Mouse (Mus musculus) kidney, embryonic 14.5 days (tissue): ENCODE measurements around the gene Efcab3. TPM values are rescaled to one million over a fixed set of nuclear protein-coding genes. Genes with fewer than 3 reads are reported as not detected.
"Not testable (repeated sequence)": the region's sequence is repeated elsewhere in the genome, so short reads cannot be mapped to it uniquely, and the experiment has no call there.

Experiments used
- ATAC-seq: fragments of 200-750 bp; cut with Nextera tagmentation; 2 replicates; pipeline ENCODE4 v1.8.0; 2017; ENCODE audit warnings: moderate number of reproducible peaks, mild to moderate bottlenecking, moderate TSS enrichment, moderate library complexity; ENCODE audit not compliant: low FRiP score, low TSS enrichment
- H3K27ac ChIP-seq: fragments of 300-500 bp; sonication (generic); 2 replicates; pipeline ENCODE4 v1.5.1; 2014; ENCODE audit warnings: low read depth, mild to moderate bottlenecking, low read length, moderate library complexity, mixed read lengths
- H3K27me3 ChIP-seq: fragments of 300-500 bp; sonication (generic); 2 replicates; pipeline ENCODE4 v1.6.1; 2014; ENCODE audit warnings: mild to moderate bottlenecking, low read length; ENCODE audit not compliant: control insufficient read depth, insufficient read depth
- H3K36me3 ChIP-seq: fragments of 300-500 bp; sonication (generic); 2 replicates; pipeline ENCODE4 v1.6.1; 2014; ENCODE audit warnings: low read length, mixed read lengths; ENCODE audit not compliant: control insufficient read depth, insufficient read depth
- H3K4me1 ChIP-seq: fragments of 300-500 bp; sonication (generic); 2 replicates; pipeline ENCODE4 v1.6.1; 2014; ENCODE audit warnings: low read length, mixed read lengths; ENCODE audit not compliant: control insufficient read depth, insufficient read depth
- H3K4me2 ChIP-seq: fragments of 300-500 bp; sonication (generic); replicated peaks from 2 replicates; pipeline ENCODE4 v1.6.1; 2014; ENCODE audit warnings: low read depth, mild to moderate bottlenecking, low read length
- H3K4me3 ChIP-seq: fragments of 300-500 bp; sonication (generic); 2 replicates; pipeline ENCODE4 v1.5.1; 2014; ENCODE audit warnings: mild to moderate bottlenecking, low read length
- H3K9ac ChIP-seq: fragments of 300-500 bp; sonication (generic); 2 replicates; pipeline ENCODE4 v1.6.1; 2014; ENCODE audit warnings: low read depth, mild to moderate bottlenecking, low read length, moderate library complexity
- H3K9me3 ChIP-seq: fragments of 300-500 bp; sonication (generic); 2 replicates; pipeline ENCODE4 v1.6.1; 2016; ENCODE audit warnings: low read length; ENCODE audit not compliant: control insufficient read depth
- WGBS: fragments of 180-500 bp; shearing (Covaris S2); extraction: QIAGEN DNeasy Blood & Tissue Kit; methylation state at CpG from one replicate; pipeline ENCODE4 v1.1.7; 2014; 5-methylcytosine and 5-hydroxymethylcytosine counted together
- polyA plus RNA-seq: library from polyadenylated mRNA; unstranded; fragments of >200 nt; fragmentation: Nextera tagmentation; extraction: Ambion mirVana; gene quantifications from 2 replicates; pipeline ENCODE4 v1.2.1, GENCODE M21; 2014

Gene Efcab3
- polyA plus RNA-seq, 1 experiment from 2014 or later = 0.99 TPM

GRCm38 (mm10) chr11:105120551-105121061 lies 57.2 kb downstream of the Efcab3 start:
- Histone ChIP-seq H3K4me1 (no peaks in the 10 kb centered on the region), H3K4me2 (no peak overlapping the region), H3K4me3 (no peak overlapping the region), H3K9me3 (no peaks in the 10 kb centered on the region), H3K36me3 (no peaks in the 10 kb centered on the region), H3K9ac (no peak overlapping the region), H3K27ac (no peak overlapping the region), H3K27me3 (no peaks in the 10 kb centered on the region)
- 15% methylated on average over 4 of the region's 4 CpGs for WGBS
- no peak for ATAC-seq

GRCm38 (mm10) chr11:105121792-105122191 lies 58.4 kb downstream of the Efcab3 start:
- H3K36me3 ChIP-seq, H3K9ac ChIP-seq, H3K9me3 ChIP-seq, H3K4me1 ChIP-seq, H3K27me3 ChIP-seq, H3K27ac ChIP-seq, ATAC-seq, H3K4me2 ChIP-seq, H3K4me3 ChIP-seq: not testable (repeated sequence)
- 73% methylated on average over 5 of the region's 5 CpGs for WGBS

- Histone ChIP-seq H3K4me3 (no peak overlapping the region), H3K4me2 (no peak overlapping the region), H3K9me3 (no peaks in the 10 kb centered on the region), H3K27me3 (no peaks in the 10 kb centered on the region), H3K36me3 (peaks cover 4% of the 10 kb centered on the region), H3K9ac (no peak overlapping the region), H3K4me1 (peaks cover 10% of the 10 kb centered on the region), H3K27ac (no peak overlapping the region)
- peak; percentile 63 for ATAC-seq
- 5% methylated on average over 9 of the region's 9 CpGs for WGBS
Observed at GRCm38 (mm10) chr11:105123986-105124385, 60.6 kb downstream of the Efcab3 start.

- H3K9me3 ChIP-seq = no peaks in the 10 kb centered on the region
- peaks cover 19% of the 10 kb centered on the region for H3K36me3 ChIP-seq
- no peaks in the 10 kb centered on the region for H3K27me3 ChIP-seq
- 5% methylated on average over 36 of the region's 38 CpGs for WGBS
- H3K9ac ChIP-seq = peak within 1 kb of the TSS; percentile 72
- H3K27ac ChIP-seq = 0 out of 2 replicates have a peak within 1 kb of the TSS, but pooled peaks have one; percentile 42
- H3K4me1 ChIP-seq = peaks cover 10% of the 10 kb centered on the region
- H3K4me3 ChIP-seq = peak within 1 kb of the TSS; percentile 100
- H3K4me2 ChIP-seq = peak within 1 kb of the TSS; percentile 79
- ATAC-seq = peak; percentile 91
Observed at GRCm38 (mm10) chr11:105125735-105126519, 62.5 kb downstream of the Efcab3 start, which contains the start of gene Mettl2. Mettl2 (plus strand) TSS chr11:105126425.

- Histone ChIP-seq H3K9ac (peak overlapping the region; percentile 72), H3K4me1 (peaks cover 10% of the 10 kb centered on the region), H3K27me3 (no peaks in the 10 kb centered on the region), H3K27ac (no peak overlapping the region), H3K9me3 (no peaks in the 10 kb centered on the region), H3K36me3 (peaks cover 23% of the 10 kb centered on the region), H3K4me2 (peak overlapping the region; percentile 79), H3K4me3 (peak overlapping the region; percentile 100)
- ATAC-seq = 0 out of 2 replicates have a peak, but pooled peaks have one; percentile 5
- WGBS = 1% methylated on average over 47 of the region's 49 CpGs
Observed at GRCm38 (mm10) chr11:105126520-105127029, 63.2 kb downstream of the Efcab3 start.

GRCm38 (mm10) chr11:105135692-105136091 lies 72.3 kb downstream of the Efcab3 start:
- Histone ChIP-seq H3K4me2 (no peak overlapping the region), H3K27me3 (no peaks in the 10 kb centered on the region), H3K9me3 (no peaks in the 10 kb centered on the region), H3K9ac (no peak overlapping the region), H3K36me3 (peaks cover 92% of the 10 kb centered on the region), H3K4me3 (no peak overlapping the region), H3K4me1 (no peaks in the 10 kb centered on the region), H3K27ac (no peak overlapping the region)
- 92% methylated on average over 7 of the region's 7 CpGs for WGBS
- ATAC-seq = no peak

- H3K4me3 ChIP-seq, ATAC-seq, H3K27ac ChIP-seq, H3K9ac ChIP-seq, H3K9me3 ChIP-seq, H3K27me3 ChIP-seq, H3K4me1 ChIP-seq, H3K4me2 ChIP-seq: not testable (repeated sequence)
- peaks cover 83% of the 10 kb centered on the region for H3K36me3 ChIP-seq
- 90% methylated on average over 2 of the region's 2 CpGs for WGBS
Observed at GRCm38 (mm10) chr11:105137255-105137654, 73.9 kb downstream of the Efcab3 start.

GRCm38 (mm10) chr11:105140512-105140911 lies 77.1 kb downstream of the Efcab3 start:
- H3K4me3 ChIP-seq, H3K9ac ChIP-seq, H3K4me1 ChIP-seq, H3K4me2 ChIP-seq, H3K27me3 ChIP-seq, H3K9me3 ChIP-seq, H3K27ac ChIP-seq: not testable (repeated sequence)
- ATAC-seq = 0 out of 2 replicates have a peak, but pooled peaks have one; percentile 26
- WGBS = 96% methylated on average over 6 of the region's 8 CpGs
- peaks cover 51% of the 10 kb centered on the region for H3K36me3 ChIP-seq

- Histone ChIP-seq H3K36me3 (peaks cover 45% of the 10 kb centered on the region), H3K9ac (no peak overlapping the region), H3K27me3 (no peaks in the 10 kb centered on the region), H3K27ac (no peak overlapping the region), H3K9me3 (no peaks in the 10 kb centered on the region), H3K4me3 (no peak overlapping the region), H3K4me1 (no peaks in the 10 kb centered on the region), H3K4me2 (no peak overlapping the region)
- peak; percentile 76 for ATAC-seq
- WGBS = 50% methylated on average over 5 of the region's 5 CpGs
Observed at GRCm38 (mm10) chr11:105141115-105141514, 77.7 kb downstream of the Efcab3 start.
